Mouse (Mus musculus) MEL (cell line): ENCODE measurements at regions not wholly inside any gene's neighbourhood (a gene's known extent, or its start where the extent isn't known, plus 50 kb on each side); places are given as distances from the start of the nearest gene placed in this dataset.

ENCODE experiments used
- DNase-seq: peaks from one replicate; pipeline ENCODE4 v3.0.0; 2011; ENCODE audit warnings: low read depth, low spot score
- H3K27ac ChIP-seq: 2 replicates; pipeline ENCODE4 v1.5.1; 2012; ENCODE audit warnings: low read depth, mild to moderate bottlenecking, control low read depth, low read length, moderate library complexity; ENCODE audit not compliant: control insufficient read depth
- H3K27me3 ChIP-seq, 2 experiments: fragments of 150-350 bp in 1 of 2; sonication (generic) in 1 of 2; 2 replicates each; pipeline ENCODE4 v1.6.1; 2012; ENCODE audit warnings: low read length in 2 of 2, mild to moderate bottlenecking in 2 of 2, improper control_type of control experiment in 1 of 2, moderate library complexity in 1 of 2; ENCODE audit not compliant: insufficient read depth in 2 of 2, control insufficient read depth in 1 of 2
- H3K36me3 ChIP-seq, 2 experiments: 2 replicates each; pipeline ENCODE4 v1.6.1; 2012 to 2014; ENCODE audit warnings: low read length in 2 of 2, improper control_type of control experiment in 1 of 2, inconsistent platforms in 1 of 2, mild to moderate bottlenecking in 1 of 2; ENCODE audit not compliant: insufficient read depth in 2 of 2, control insufficient read depth in 1 of 2
- H3K4me1 ChIP-seq, 2 experiments: fragments of 150-350 bp in 1 of 2; sonication (generic) in 1 of 2; 2 replicates each; pipeline ENCODE4 v1.6.1; 2012; ENCODE audit warnings: low read length in 2 of 2, improper control_type of control experiment in 1 of 2, mild to moderate bottlenecking in 1 of 2; ENCODE audit not compliant: insufficient read depth in 2 of 2, control insufficient read depth in 1 of 2
- H3K4me3 ChIP-seq, 2 experiments: fragments of 150-350 bp in 1 of 2; sonication (generic) in 1 of 2; 2 replicates each; pipeline ENCODE4 v1.5.1; 2012; ENCODE audit warnings: low read depth in 2 of 2, low read length in 2 of 2, mild to moderate bottlenecking in 2 of 2, moderate library complexity in 2 of 2, control low read depth in 1 of 2, improper control_type of control experiment in 1 of 2; ENCODE audit not compliant: control insufficient read depth in 1 of 2, insufficient read depth in 1 of 2
- H3K79me2 ChIP-seq: 2 replicates; pipeline ENCODE4 v1.6.1; 2012; ENCODE audit warnings: mild to moderate bottlenecking, low read length, moderate library complexity; ENCODE audit not compliant: control insufficient read depth, poor library complexity, insufficient read depth
- H3K9ac ChIP-seq: 2 replicates; pipeline ENCODE4 v1.6.1; 2012; ENCODE audit warnings: low read depth, mild to moderate bottlenecking, control low read depth, low read length, moderate library complexity; ENCODE audit not compliant: control insufficient read depth, poor library complexity, severe bottlenecking
- H3K9me3 ChIP-seq: fragments of 150-350 bp; sonication (generic); replicated peaks from 2 replicates; pipeline ENCODE4 v1.6.1; 2012; ENCODE audit warnings: mild to moderate bottlenecking, low read length, improper control_type of control experiment, moderate library complexity; ENCODE audit not compliant: insufficient read depth
- BHLHE40 ChIP-seq: IDR thresholded peaks from 2 replicates; pipeline ENCODE4 v1.6.1; 2012; ENCODE audit warnings: low read depth, mild to moderate bottlenecking, inconsistent platforms, low read length, improper control_type of control experiment, borderline replicate concordance
- E2F4 ChIP-seq: IDR thresholded peaks from 2 replicates; pipeline ENCODE4 v1.6.1; 2011; ENCODE audit warnings: low read depth, low read length, improper control_type of control experiment, borderline replicate concordance
- ELF1 ChIP-seq: IDR thresholded peaks from 2 replicates; pipeline ENCODE4 v1.6.1; 2014; ENCODE audit warnings: low read depth, mild to moderate bottlenecking, inconsistent platforms, low read length, improper control_type of control experiment, moderate library complexity
- EP300 ChIP-seq, 2 experiments: IDR thresholded peaks; 2 replicates each; pipeline ENCODE4 v1.6.1; 2011; ENCODE audit warnings: improper control_type of control experiment in 2 of 2, low read length in 2 of 2, low read depth in 1 of 2, mild to moderate bottlenecking in 1 of 2
- ETS1 ChIP-seq: IDR thresholded peaks from 2 replicates; pipeline ENCODE4 v1.6.1; 2012; ENCODE audit warnings: low read depth, mild to moderate bottlenecking, inconsistent platforms, low read length, improper control_type of control experiment, moderate library complexity
- GABPA ChIP-seq: IDR thresholded peaks from 2 replicates; pipeline ENCODE4 v1.6.1; 2012; ENCODE audit warnings: low read depth, mild to moderate bottlenecking, inconsistent platforms, low read length, improper control_type of control experiment, moderate library complexity
- GATA1 ChIP-seq: IDR thresholded peaks from 2 replicates; pipeline ENCODE4 v1.6.1; 2011; ENCODE audit warnings: low read depth, low read length, improper control_type of control experiment
- JUND ChIP-seq: IDR thresholded peaks from 2 replicates; pipeline ENCODE4 v1.6.1; 2011; ENCODE audit warnings: low read depth, mild to moderate bottlenecking, improper control_type of control experiment, low read length
- KAT2A ChIP-seq: conservative IDR thresholded peaks from 2 replicates; pipeline ENCODE4 v1.6.1; 2012; ENCODE audit warnings: low read depth, low read length, improper control_type of control experiment, inconsistent platforms
- MAFK ChIP-seq: IDR thresholded peaks from 2 replicates; pipeline ENCODE4 v1.6.1; 2011; ENCODE audit warnings: low read depth, mild to moderate bottlenecking, low read length, improper control_type of control experiment, borderline replicate concordance
- MAX ChIP-seq: IDR thresholded peaks from 2 replicates; pipeline ENCODE4 v1.6.1; 2011; ENCODE audit warnings: low read length, improper control_type of control experiment
- MAZ ChIP-seq: IDR thresholded peaks from 2 replicates; pipeline ENCODE4 v1.6.1; 2012; ENCODE audit warnings: low read depth, mild to moderate bottlenecking, inconsistent platforms, low read length, improper control_type of control experiment
- MYC ChIP-seq: IDR thresholded peaks from 2 replicates; pipeline ENCODE4 v1.6.1; 2011; ENCODE audit warnings: low read depth, mild to moderate bottlenecking, low read length, improper control_type of control experiment, moderate library complexity
- NELFE ChIP-seq: IDR thresholded peaks from 2 replicates; pipeline ENCODE4 v1.6.1; 2011; ENCODE audit warnings: low read depth, low read length, improper control_type of control experiment
- NRF1 ChIP-seq: IDR thresholded peaks from 2 replicates; pipeline ENCODE4 v1.6.1; 2014; ENCODE audit warnings: low read depth, mild to moderate bottlenecking, inconsistent platforms, low read length, improper control_type of control experiment, moderate library complexity; ENCODE audit not compliant: poor library complexity, insufficient read depth, severe bottlenecking
- RAD21 ChIP-seq: IDR thresholded peaks from 2 replicates; pipeline ENCODE4 v1.6.1; 2011; ENCODE audit warnings: mild to moderate bottlenecking, low read depth, low read length, improper control_type of control experiment
- SMC3 ChIP-seq: IDR thresholded peaks from 2 replicates; pipeline ENCODE4 v1.6.1; 2011; ENCODE audit warnings: low read depth, low read length, improper control_type of control experiment
- TAL1 ChIP-seq: IDR thresholded peaks from 2 replicates; pipeline ENCODE4 v1.6.1; 2012; ENCODE audit warnings: mild to moderate bottlenecking, inconsistent platforms, low read length, moderate library complexity, mixed read lengths
- TBP ChIP-seq: IDR thresholded peaks from 2 replicates; pipeline ENCODE4 v1.8.0; 2011; ENCODE audit warnings: low read depth, low read length, improper control_type of control experiment
- TCF12 ChIP-seq: IDR thresholded peaks from 2 replicates; pipeline ENCODE4 v1.6.1; 2014; ENCODE audit warnings: low read depth, mild to moderate bottlenecking, inconsistent platforms, low read length, improper control_type of control experiment, moderate library complexity
- UBTF ChIP-seq: IDR thresholded peaks from 2 replicates; pipeline ENCODE4 v1.6.1; 2012; ENCODE audit warnings: low read depth, mild to moderate bottlenecking, inconsistent platforms, low read length, improper control_type of control experiment, moderate library complexity, borderline replicate concordance; ENCODE audit not compliant: insufficient read depth
- USF1 ChIP-seq: IDR thresholded peaks from 2 replicates; pipeline ENCODE4 v1.6.1; 2014; ENCODE audit warnings: low read depth, mild to moderate bottlenecking, inconsistent platforms, low read length, improper control_type of control experiment, moderate library complexity
- USF2 ChIP-seq, 2 experiments: IDR thresholded peaks; 2 replicates each; pipeline ENCODE4 v1.6.1; 2011 to 2012; ENCODE audit warnings: improper control_type of control experiment in 2 of 2, low read length in 2 of 2, borderline replicate concordance in 1 of 2, inconsistent platforms in 1 of 2, low read depth in 1 of 2, mild to moderate bottlenecking in 1 of 2; ENCODE audit not compliant: insufficient read depth in 1 of 2
- ZC3H11A ChIP-seq: IDR thresholded peaks from 2 replicates; pipeline ENCODE4 v1.6.1; 2012; ENCODE audit warnings: low read depth, mild to moderate bottlenecking, inconsistent platforms, low read length, improper control_type of control experiment
- ZKSCAN1 ChIP-seq: IDR thresholded peaks from 2 replicates; pipeline ENCODE4 v1.6.1; 2012; ENCODE audit warnings: low read depth, mild to moderate bottlenecking, inconsistent platforms, low read length, improper control_type of control experiment, moderate library complexity

DNA sequence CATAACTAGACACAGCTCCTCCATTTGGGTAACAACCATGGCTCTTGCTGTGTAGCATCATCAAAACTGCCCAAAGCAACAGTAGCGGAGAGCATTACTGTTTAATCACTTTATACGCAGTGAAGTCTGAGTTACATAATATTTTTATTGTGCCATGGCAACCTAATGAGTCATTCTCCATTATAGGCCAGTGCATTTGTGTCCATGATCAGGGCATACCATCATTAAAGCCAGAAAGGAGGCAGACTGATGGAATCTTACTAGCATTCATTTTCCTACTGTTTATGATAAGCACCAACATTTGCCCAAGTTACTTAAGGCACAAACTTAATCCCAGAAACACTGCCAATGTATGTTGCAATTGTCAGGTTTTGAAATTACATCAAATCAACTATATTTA, 3601.2 kb upstream of the Gm7489 start:
- Histone ChIP-seq H3K79me2 (no peaks in the 10 kb centered on the region), H3K9me3 (no peaks in the 10 kb centered on the region), H3K4me1 (no peaks in the 10 kb centered on the region), H3K9ac (no peak overlapping the region), H3K27me3 (no peaks in the 10 kb centered on the region), H3K4me3 (no peak overlapping the region), H3K36me3 (no peaks in the 10 kb centered on the region), H3K27ac (no peak overlapping the region)
- TF ChIP-seq NRF1 (no peak), MAZ (no peak), ELF1 (no peak), BHLHE40 (no peak), USF1 (no peak), MYC (no peak), MAFK (no peak), KAT2A (no peak), UBTF (no peak), ETS1 (no peak), ZC3H11A (no peak), TBP (no peak), JUND (no peak), E2F4 (no peak)
- no peak for DNase-seq

- TF ChIP-seq TCF12 (no peak), EP300 (IDR thresholded peaks at IDR 0.05; ENCODE audit: low read depth in 1 of 2, low read length in 2 of 2) (no peak), USF1 (no peak), TAL1 (no peak), ELF1 (no peak), UBTF (no peak), GATA1 (no peak), ZKSCAN1 (no peak), NELFE (no peak), USF2 (IDR thresholded peaks at IDR 0.05; ENCODE audit: borderline replicate concordance in 1 of 2, insufficient read depth in 1 of 2, low read depth in 1 of 2, low read length in 2 of 2) (no peak), ZC3H11A (no peak), RAD21 (no peak), GABPA (no peak), MAZ (no peak), NRF1 (no peak), E2F4 (no peak), MAX (no peak), SMC3 (no peak), MAFK (no peak)
- TF ChIP-seq, all 39 proteins: peak for 0
- Histone ChIP-seq H3K4me1 (no peaks in the 10 kb centered on the region; a peak in 1 of 4 replicates), H3K9ac (no peak overlapping the region), H3K27ac (no peak overlapping the region), H3K27me3 (no peaks in the 10 kb centered on the region), H3K9me3 (no peaks in the 10 kb centered on the region), H3K4me3 (no peak overlapping the region), H3K79me2 (no peaks in the 10 kb centered on the region), H3K36me3 (peaks cover 0 to 2% of the 10 kb centered on the region in 2 experiments; a peak in 2 of 4 replicates)
- no peak for DNase-seq
Observed at GRCm38 (mm10) chr15:50301831-50302230, 3582.9 kb upstream of the Gm7489 start.
